In the genomic region with DNA sequence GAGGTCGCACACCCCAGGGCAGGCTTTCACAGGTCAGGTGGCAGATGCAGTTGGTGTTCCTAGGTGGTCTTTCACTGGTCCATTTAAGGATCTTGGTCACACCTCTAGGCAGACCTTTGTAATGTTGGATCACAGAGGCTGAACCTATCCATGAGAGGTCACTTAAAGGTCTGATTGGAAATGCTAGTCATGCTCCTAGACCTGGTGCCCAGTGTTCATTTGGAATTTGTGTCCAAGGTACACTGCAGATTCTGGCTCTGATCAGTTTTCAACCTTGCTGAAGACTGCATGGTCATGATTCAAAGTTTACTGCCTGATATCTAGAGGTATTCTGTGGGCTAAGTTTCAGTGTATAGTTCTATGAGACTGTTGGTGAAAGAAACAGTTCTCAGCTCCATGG, we compare ENCODE assay signal across 29 mouse cellular contexts. TPM values are rescaled to one million over a fixed set of nuclear protein-coding genes. Genes with fewer than 3 reads are reported as not detected.
DNase-seq lines count a peak whose midpoint lies in the region; ATAC-seq and TF ChIP-seq lines count a peak whose summit lies in the region.
"Had no signal": no experiment of that assay in that cellular context is flagged by ENCODE, and none has a peak within 500 bp of the region (broad histone marks: within the 10 kb centered on the region; RNA-seq: fewer than 3 reads in every experiment).

No protein-coding gene starts in this region.

- no peak for ATAC-seq in kidney, embryonic 15.5 days (replicated peaks; ENCODE audit: low FRiP score)
- peak; percentile 75 for ATAC-seq in liver, postnatal 0 days
- no peak for ATAC-seq in liver, embryonic 11.5 days (replicated peaks; ENCODE audit: low FRiP score)
- ATAC-seq: forebrain, embryonic 13.5 days; forebrain, embryonic 16.5 days; hindbrain, embryonic 16.5 days; Patski had no signal

- H3K4me1 ChIP-seq in kidney, embryonic 15.5 days, result no peaks in the 10 kb centered on the region
- no peaks in the 10 kb centered on the region for H3K4me1 ChIP-seq in liver, postnatal 0 days (ENCODE audit: insufficient read depth)
- no peaks in the 10 kb centered on the region for H3K4me1 ChIP-seq in liver, embryonic 11.5 days (replicated peaks; ENCODE audit: control insufficient read depth, insufficient read depth, low read length)
- H3K4me1 ChIP-seq: forebrain, embryonic 10.5 days; forebrain, embryonic 13.5 days; hindbrain, embryonic 10.5 days; hindbrain, embryonic 13.5 days had no signal

- no peak for TF ChIP-seq CTCF in liver, postnatal 0 days (IDR thresholded peaks at IDR 0.05; ENCODE audit: low read depth)

- TF ChIP-seq EP300 in liver, postnatal 0 days (IDR thresholded peaks at IDR 0.05; ENCODE audit: low read depth), result no peak

- no peak overlapping the region for H3K27ac ChIP-seq in kidney, embryonic 15.5 days
- peak overlapping the region; percentile 41; the same call in 1 of the 2 replicates for H3K27ac ChIP-seq in liver, postnatal 0 days (ENCODE audit: low read depth)
- no peak overlapping the region for H3K27ac ChIP-seq in liver, embryonic 11.5 days (ENCODE audit: low read depth, low read length)
- H3K27ac ChIP-seq: forebrain, embryonic 10.5 days; forebrain, embryonic 13.5 days; hindbrain, embryonic 10.5 days; hindbrain, embryonic 13.5 days had no signal

- H3K4me2 ChIP-seq in kidney, embryonic 15.5 days, result no peak overlapping the region
- H3K4me2 ChIP-seq in liver, postnatal 0 days (ENCODE audit: low read depth, low read length), result no peak overlapping the region
- no peak overlapping the region for H3K4me2 ChIP-seq in liver, embryonic 11.5 days
- H3K4me2 ChIP-seq: forebrain, embryonic 13.5 days; heart, embryonic 11.5 days; hindbrain, embryonic 13.5 days had no signal

- H3K36me3 ChIP-seq in kidney, embryonic 15.5 days, result peaks cover 4% of the 10 kb centered on the region; the same call in 1 of the 2 replicates
- H3K36me3 ChIP-seq in liver, postnatal 0 days (replicated peaks; ENCODE audit: insufficient read depth, low read length), result no peaks in the 10 kb centered on the region
- H3K36me3 ChIP-seq in liver, embryonic 11.5 days (ENCODE audit: control insufficient read depth, insufficient read depth, low read length), result no peaks in the 10 kb centered on the region
- H3K36me3 ChIP-seq: forebrain, embryonic 10.5 days; G1E; hindbrain, embryonic 10.5 days; hindbrain, embryonic 13.5 days had no signal

- peak; percentile 29 for DNase-seq in kidney, adult 11 months
- no peak for DNase-seq in kidney, postnatal 4 days
- peak; percentile 65 for DNase-seq in kidney, adult 9 months
- DNase-seq in liver, postnatal 0 days, result no peak
- no peak for DNase-seq in liver, embryonic 11.5 days (ENCODE audit: low spot score)
- DNase-seq: adrenal gland, postnatal 10 days; adrenal gland, postnatal 36 days; B cell, adult 2 months; cerebellum, adult 18-20 months; cerebellum, adult 9-10 months; cerebellum, postnatal 14 days; gastrocnemius, postnatal 10 days; gastrocnemius, postnatal 36 days; heart, postnatal 36 days had no signal

- H3K4me3 ChIP-seq in kidney, embryonic 15.5 days (replicated peaks), result no peak overlapping the region
- no peak overlapping the region for H3K4me3 ChIP-seq in liver, postnatal 0 days (ENCODE audit: low read depth, low read length)
- H3K4me3 ChIP-seq in liver, embryonic 11.5 days (ENCODE audit: low read depth, low read length), result no peak overlapping the region
- H3K4me3 ChIP-seq: forebrain, embryonic 10.5 days; forebrain, embryonic 13.5 days; hindbrain, embryonic 10.5 days; hindbrain, embryonic 13.5 days had no signal

- no peaks in the 10 kb centered on the region for H3K27me3 ChIP-seq in kidney, embryonic 15.5 days
- H3K27me3 ChIP-seq in liver, postnatal 0 days (ENCODE audit: insufficient read depth, low read length), result no peaks in the 10 kb centered on the region
- H3K27me3 ChIP-seq in liver, embryonic 11.5 days (replicated peaks; ENCODE audit: control insufficient read depth, insufficient read depth, low read length), result no peaks in the 10 kb centered on the region
- H3K27me3 ChIP-seq: CH12.LX; forebrain, embryonic 13.5 days; hindbrain, embryonic 13.5 days had no signal

- H3K9me3 ChIP-seq in kidney, embryonic 15.5 days (replicated peaks), result peaks cover 21% of the 10 kb centered on the region
- peaks cover 11% of the 10 kb centered on the region for H3K9me3 ChIP-seq in liver, postnatal 0 days (ENCODE audit: low read length)
- H3K9me3 ChIP-seq in liver, embryonic 11.5 days (ENCODE audit: control insufficient read depth, low read length), result no peaks in the 10 kb centered on the region; the same call in 1 of the 2 replicates

- 96% methylated on average over 1 of the region's 1 CpGs for WGBS in kidney, embryonic 15.5 days
- 50% methylated on average over 1 of the region's 1 CpGs for WGBS in liver, postnatal 0 days (ENCODE audit: insufficient replicate concordance)
- 76% methylated on average over 1 of the region's 1 CpGs for WGBS in liver, embryonic 11.5 days

- no peak overlapping the region for H3K9ac ChIP-seq in kidney, embryonic 15.5 days
- H3K9ac ChIP-seq in liver, postnatal 0 days (replicated peaks), result no peak overlapping the region
- no peak overlapping the region for H3K9ac ChIP-seq in liver, embryonic 11.5 days (ENCODE audit: low read depth, low read length)
- H3K9ac ChIP-seq: forebrain, embryonic 13.5 days; hindbrain, embryonic 13.5 days had no signal

RNA-seq across cellular contexts. Expression of a gene that starts 13.8 kb away (rescaled TPM):
- not detected in 2 replicates for polyA plus RNA-seq in kidney, embryonic 15.5 days (2015; fragmentation: Nextera tagmentation; extraction: Ambion mirVana)
- 0.08 and 0.19 TPM in 2 replicates for polyA plus RNA-seq in liver, postnatal 0 days (2015; fragmentation: Nextera tagmentation; extraction: Ambion mirVana)
- polyA plus RNA-seq in liver, embryonic 11.5 days (2014; fragmentation: Nextera tagmentation; extraction: Ambion mirVana), result not detected in 2 replicates
- polyA plus RNA-seq: embryonic facial prominence, embryonic 11.5 days; embryonic facial prominence, embryonic 14.5 days; forebrain, embryonic 10.5 days; forebrain, embryonic 13.5 days; forebrain, embryonic 16.5 days; G1E; heart, embryonic 11.5 days; heart, embryonic 14.5 days; heart, postnatal 0 days; hindbrain, embryonic 10.5 days; hindbrain, embryonic 13.5 days; hindbrain, embryonic 16.5 days; Patski had no signal

RNA-seq across cellular contexts. Expression of a gene that starts 20.7 kb away (rescaled TPM):
- 27.5 and 28.9 TPM in 2 replicates for polyA plus RNA-seq in kidney, embryonic 15.5 days (2015; fragmentation: Nextera tagmentation; extraction: Ambion mirVana)
- not detected in 2 replicates for polyA plus RNA-seq in liver, postnatal 0 days (2015; fragmentation: Nextera tagmentation; extraction: Ambion mirVana)
- polyA plus RNA-seq in liver, embryonic 11.5 days (2014; fragmentation: Nextera tagmentation; extraction: Ambion mirVana), result not detected in 2 replicates
- polyA plus RNA-seq: embryonic facial prominence, embryonic 11.5 days; forebrain, embryonic 13.5 days; forebrain, embryonic 16.5 days; G1E; heart, embryonic 11.5 days; heart, embryonic 14.5 days; heart, postnatal 0 days; hindbrain, embryonic 10.5 days; hindbrain, embryonic 13.5 days; hindbrain, embryonic 16.5 days had no signal

RNA-seq across cellular contexts. Expression of a gene that starts 25.9 kb away (rescaled TPM):
- 10.7 TPM in 2 replicates for polyA plus RNA-seq in kidney, embryonic 15.5 days (2015; fragmentation: Nextera tagmentation; extraction: Ambion mirVana)
- polyA plus RNA-seq in liver, postnatal 0 days (2015; fragmentation: Nextera tagmentation; extraction: Ambion mirVana), result 7.1 and 7.8 TPM in 2 replicates
- polyA plus RNA-seq in liver, embryonic 11.5 days (2014; fragmentation: Nextera tagmentation; extraction: Ambion mirVana), result 7.9 and 10.4 TPM in 2 replicates
- polyA plus RNA-seq: G1E, Patski had no signal

RNA-seq across cellular contexts. Expression of a gene that starts 32.1 kb away (rescaled TPM):
- polyA plus RNA-seq in kidney, embryonic 15.5 days (2015; fragmentation: Nextera tagmentation; extraction: Ambion mirVana), result 1.2 and 1.8 TPM in 2 replicates
- 412 and 437 TPM in 2 replicates for polyA plus RNA-seq in liver, postnatal 0 days (2015; fragmentation: Nextera tagmentation; extraction: Ambion mirVana)
- 0.14 TPM in 1 of 2 replicates, not detected in the other for polyA plus RNA-seq in liver, embryonic 11.5 days (2014; fragmentation: Nextera tagmentation; extraction: Ambion mirVana)
- polyA plus RNA-seq: embryonic facial prominence, embryonic 11.5 days; forebrain, embryonic 13.5 days; forebrain, embryonic 16.5 days; G1E; heart, embryonic 11.5 days; heart, embryonic 14.5 days; hindbrain, embryonic 10.5 days; hindbrain, embryonic 13.5 days; hindbrain, embryonic 16.5 days had no signal

RNA-seq across cellular contexts. Expression of a gene that starts 45.0 kb away (rescaled TPM):
- 3.1 and 3.9 TPM in 2 replicates for polyA plus RNA-seq in kidney, embryonic 15.5 days (2015; fragmentation: Nextera tagmentation; extraction: Ambion mirVana)
- polyA plus RNA-seq in liver, postnatal 0 days (2015; fragmentation: Nextera tagmentation; extraction: Ambion mirVana), result 27.7 and 28.5 TPM in 2 replicates
- polyA plus RNA-seq in liver, embryonic 11.5 days (2014; fragmentation: Nextera tagmentation; extraction: Ambion mirVana), result 0.62 and 0.80 TPM in 2 replicates
- polyA plus RNA-seq: G1E; heart, embryonic 11.5 days had no signal

Comparison
In these comparisons a context has a peak if more than half of its experiments do, and no peak if none do; other contexts are left out.
1. DNase-seq: peak in kidney, adult 11 months (single experiment) and kidney, adult 9 months (single experiment); none in kidney, postnatal 4 days (0 of 2), liver, postnatal 0 days (single experiment) and liver, embryonic 11.5 days (single experiment).
2. RNA of a gene that starts 20.7 kb away (polyA plus RNA-seq): 27.5 to 28.9 TPM in kidney, embryonic 15.5 days; not detected in liver, postnatal 0 days and not detected in liver, embryonic 11.5 days; every median in the first group is over 10 times any median in the second.